Mouse (Mus musculus): Measurements from ENCODE around the gene Gm38431.

DNA sequence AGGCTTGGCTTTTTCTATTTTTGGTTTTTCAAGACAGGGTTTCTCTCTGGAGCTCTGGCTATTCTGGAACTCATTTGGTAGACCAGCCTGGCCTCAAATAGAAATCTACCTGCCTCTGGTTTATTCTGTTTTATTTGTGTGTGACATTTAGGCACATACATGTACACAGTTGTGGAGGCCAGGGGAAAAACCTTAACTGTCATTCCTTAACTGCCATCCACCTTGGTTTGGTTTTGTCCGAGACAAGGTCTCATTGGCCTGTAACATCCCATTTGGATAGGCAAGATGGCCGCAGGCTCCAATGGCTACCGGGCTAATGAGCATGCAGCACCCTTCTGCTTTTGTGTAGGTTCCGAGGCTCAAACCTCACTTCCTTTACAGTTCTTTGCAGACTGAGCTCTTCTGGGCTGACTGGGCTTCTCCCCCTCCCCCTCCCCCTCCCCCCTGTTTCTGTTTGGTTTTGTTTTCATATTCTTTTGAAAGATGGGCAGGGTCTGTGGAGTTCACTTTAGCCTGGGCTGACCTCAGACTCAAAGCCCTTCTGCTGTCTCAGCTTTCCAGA lies 43.6 kb upstream of the Gm38431 start:
- no peak for TF ChIP-seq CTCF (IDR thresholded peaks at IDR 0.05; ENCODE audit: borderline replicate concordance, extremely low read depth, insufficient read depth, insufficient read length)
- no peak for TF ChIP-seq POLR2A (IDR thresholded peaks at IDR 0.05; ENCODE audit: borderline replicate concordance, extremely low read depth, insufficient read depth, insufficient read length, poor library complexity, severe bottlenecking)

All from brain, embryonic 14.5 days (tissue).